Mouse (Mus musculus): ENCODE data around the gene Mtx3.

The Mtx3 gene

GRCm38 (mm10) chr13:92884206-92884605 is 39.6 kb downstream of the Mtx3 start:
- no peak for DNase-seq (ENCODE audit: low spot score)

- DNase-seq (ENCODE audit: low spot score): no peak
Measured at GRCm38 (mm10) chr13:92884930-92885329, 40.4 kb downstream of the Mtx3 start.

GRCm38 (mm10) chr13:92899087-92899486 is 54.5 kb downstream of the Mtx3 start:
- no peak for DNase-seq (ENCODE audit: low spot score)

GRCm38 (mm10) chr13:92903291-92903690 is 58.7 kb downstream of the Mtx3 start:
- DNase-seq (ENCODE audit: low spot score): no peak

DNA sequence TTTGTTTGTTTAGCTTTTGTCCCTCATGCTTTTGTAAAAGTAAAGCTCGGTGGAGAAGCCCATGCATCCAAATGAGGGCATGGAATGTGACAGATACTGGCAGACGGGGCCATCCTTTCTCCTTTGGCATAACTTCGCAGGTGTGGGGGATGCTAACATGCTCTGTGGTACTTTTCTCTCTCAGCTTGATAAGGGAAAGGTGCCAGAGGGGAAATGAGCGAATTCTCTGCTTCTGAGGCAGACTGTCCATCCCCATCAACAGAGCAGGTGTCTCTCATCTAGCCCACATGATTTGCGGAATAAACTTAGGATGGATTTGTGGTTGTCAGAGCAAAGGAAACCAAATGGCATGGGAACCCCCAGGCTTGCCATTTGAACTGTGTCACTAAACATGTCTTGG is 61.4 kb downstream of the Mtx3 start:
- DNase-seq (ENCODE audit: low spot score): no peak

GRCm38 (mm10) chr13:92907366-92907765 is 62.8 kb downstream of the Mtx3 start:
- no peak for DNase-seq (ENCODE audit: low spot score)
